Mouse (Mus musculus) ES-Bruce4 (cell line): ENCODE data around the gene 9230102O04Rik.

Experiments
- CTCF ChIP-seq: IDR thresholded peaks from one replicate; pipeline ENCODE4 v1.8.1; 2011; ENCODE audit warnings: low read depth, low read length
- EP300 ChIP-seq: IDR thresholded peaks from 2 replicates; pipeline ENCODE4 v1.6.1; 2011; ENCODE audit warnings: low read depth, low read length; ENCODE audit not compliant: insufficient read depth
- POLR2A ChIP-seq: IDR thresholded peaks from one replicate; pipeline ENCODE4 v1.8.1; 2011; ENCODE audit warnings: low read length; ENCODE audit not compliant: insufficient read depth

- no peak for TF ChIP-seq CTCF
- no peak for TF ChIP-seq EP300
- no peak for TF ChIP-seq POLR2A
These were observed 46.6 kb upstream of the 9230102O04Rik start for GRCm38 (mm10) chr2:9935965-9936364.
